Mouse (Mus musculus) liver, embryonic 11.5 days (tissue): ENCODE results near the gene Tead3. TPM values are rescaled to one million over a fixed set of nuclear protein-coding genes. Genes with fewer than 3 reads are reported as not detected.

Source experiments
- ATAC-seq: fragments of 200-750 bp; cut with Nextera tagmentation; replicated peaks from 2 replicates; pipeline ENCODE4 v1.8.0; 2017; ENCODE audit warnings: moderate number of reproducible peaks, mild to moderate bottlenecking, moderate TSS enrichment, moderate library complexity; ENCODE audit not compliant: low FRiP score
- DNase-seq: peaks from one replicate; pipeline ENCODE4 v3.0.0-alpha.2; 2017; ENCODE audit warnings: low spot score
- H3K27ac ChIP-seq: fragments of 300-500 bp; sonication (generic); 2 replicates; pipeline ENCODE4 v1.5.1; 2014; ENCODE audit warnings: mild to moderate bottlenecking, low read depth, low read length, control low read depth
- H3K27me3 ChIP-seq: fragments of 300-500 bp; sonication (generic); replicated peaks from 2 replicates; pipeline ENCODE4 v1.6.1; 2014; ENCODE audit warnings: low read length, mixed read lengths; ENCODE audit not compliant: control insufficient read depth, insufficient read depth
- H3K36me3 ChIP-seq: fragments of 300-500 bp; sonication (generic); 2 replicates; pipeline ENCODE4 v1.6.1; 2014; ENCODE audit warnings: mild to moderate bottlenecking, low read length, moderate library complexity, mixed read lengths; ENCODE audit not compliant: control insufficient read depth, insufficient read depth
- H3K4me1 ChIP-seq: fragments of 300-500 bp; sonication (generic); replicated peaks from 2 replicates; pipeline ENCODE4 v1.6.1; 2014; ENCODE audit warnings: low read length, mixed read lengths; ENCODE audit not compliant: control insufficient read depth, insufficient read depth
- H3K4me2 ChIP-seq: fragments of 300-500 bp; sonication (generic); 2 replicates; pipeline ENCODE4 v1.6.1; 2014; ENCODE audit warnings: mild to moderate bottlenecking, control low read depth, moderate library complexity
- H3K4me3 ChIP-seq: fragments of 300-500 bp; sonication (generic); 2 replicates; pipeline ENCODE4 v1.5.1; 2014; ENCODE audit warnings: low read depth, low read length, control low read depth
- H3K9ac ChIP-seq: fragments of 300-500 bp; sonication (generic); 2 replicates; pipeline ENCODE4 v1.6.1; 2014; ENCODE audit warnings: low read depth, low read length, control low read depth
- H3K9me3 ChIP-seq: fragments of 300-500 bp; sonication (generic); 2 replicates; pipeline ENCODE4 v1.6.1; 2016; ENCODE audit warnings: low read length, inconsistent platforms, mixed read lengths; ENCODE audit not compliant: control insufficient read depth
- WGBS: fragments of 180-500 bp; shearing (Covaris S2); extraction: QIAGEN DNeasy Blood & Tissue Kit; methylation state at CpG from one replicate; pipeline ENCODE4 v1.1.7; 2014; 5-methylcytosine and 5-hydroxymethylcytosine counted together
- polyA plus RNA-seq: library from polyadenylated mRNA; unstranded; fragments of >200 nt; fragmentation: Nextera tagmentation; extraction: Ambion mirVana; gene quantifications from 2 replicates; pipeline ENCODE4 v1.2.1, GENCODE M21; 2014

Gene Tead3
- polyA plus RNA-seq, 1 experiment from 2014 or later, result 4.6 TPM

GRCm38 (mm10) chr17:28299669-28300320 is 50.8 kb downstream of the Tead3 start:
- H3K27me3 ChIP-seq, result no peaks in the 10 kb centered on the region; the same call in 1 of the 2 replicates
- peaks cover 12% of the 10 kb centered on the region for H3K4me1 ChIP-seq
- 54% methylated on average over 10 of the region's 11 CpGs for whole genome bisulfite sequencing
- H3K4me2 ChIP-seq, result no peak overlapping the region
- no peak overlapping the region; the same call in 1 of the 2 replicates for H3K27ac ChIP-seq
- DNase-seq, result no peak
- no peaks in the 10 kb centered on the region; the same call in 1 of the 2 replicates for H3K36me3 ChIP-seq
- H3K4me3 ChIP-seq, result no peak overlapping the region
- ATAC-seq, result no peak
- no peak overlapping the region for H3K9ac ChIP-seq
- H3K9me3 ChIP-seq, result no peaks in the 10 kb centered on the region

DNA sequence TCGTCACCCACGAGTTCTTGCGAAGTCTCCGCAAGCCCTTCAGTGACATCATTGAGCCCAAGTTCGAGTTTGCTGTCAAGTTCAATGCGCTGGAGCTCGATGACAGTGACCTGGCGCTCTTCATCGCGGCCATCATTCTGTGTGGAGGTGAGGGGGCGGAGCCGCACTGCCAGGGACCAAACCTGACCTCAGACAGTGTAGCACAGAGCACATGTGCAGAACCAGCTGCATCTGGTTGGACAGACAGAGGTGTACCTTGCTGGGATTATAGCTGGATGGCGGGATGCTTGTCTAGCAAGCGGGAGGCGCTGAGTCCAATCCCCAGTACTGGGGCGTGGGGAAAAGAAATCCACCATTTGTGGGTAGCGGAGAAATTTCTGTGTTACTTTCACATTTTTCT is 51.7 kb downstream of the Tead3 start:
- H3K27ac ChIP-seq, result no peak overlapping the region
- no peak overlapping the region for H3K4me2 ChIP-seq
- ATAC-seq (no peak), DNase-seq (no peak)
- no peaks in the 10 kb centered on the region for H3K9me3 ChIP-seq
- H3K27me3 ChIP-seq, result no peaks in the 10 kb centered on the region; the same call in 1 of the 2 replicates
- H3K36me3 ChIP-seq, result no peaks in the 10 kb centered on the region; the same call in 1 of the 2 replicates
- no peak overlapping the region for H3K9ac ChIP-seq
- peaks cover 15% of the 10 kb centered on the region for H3K4me1 ChIP-seq
- H3K4me3 ChIP-seq, result no peak overlapping the region
- WGBS, result 94% methylated on average over 17 of the region's 17 CpGs

DNA sequence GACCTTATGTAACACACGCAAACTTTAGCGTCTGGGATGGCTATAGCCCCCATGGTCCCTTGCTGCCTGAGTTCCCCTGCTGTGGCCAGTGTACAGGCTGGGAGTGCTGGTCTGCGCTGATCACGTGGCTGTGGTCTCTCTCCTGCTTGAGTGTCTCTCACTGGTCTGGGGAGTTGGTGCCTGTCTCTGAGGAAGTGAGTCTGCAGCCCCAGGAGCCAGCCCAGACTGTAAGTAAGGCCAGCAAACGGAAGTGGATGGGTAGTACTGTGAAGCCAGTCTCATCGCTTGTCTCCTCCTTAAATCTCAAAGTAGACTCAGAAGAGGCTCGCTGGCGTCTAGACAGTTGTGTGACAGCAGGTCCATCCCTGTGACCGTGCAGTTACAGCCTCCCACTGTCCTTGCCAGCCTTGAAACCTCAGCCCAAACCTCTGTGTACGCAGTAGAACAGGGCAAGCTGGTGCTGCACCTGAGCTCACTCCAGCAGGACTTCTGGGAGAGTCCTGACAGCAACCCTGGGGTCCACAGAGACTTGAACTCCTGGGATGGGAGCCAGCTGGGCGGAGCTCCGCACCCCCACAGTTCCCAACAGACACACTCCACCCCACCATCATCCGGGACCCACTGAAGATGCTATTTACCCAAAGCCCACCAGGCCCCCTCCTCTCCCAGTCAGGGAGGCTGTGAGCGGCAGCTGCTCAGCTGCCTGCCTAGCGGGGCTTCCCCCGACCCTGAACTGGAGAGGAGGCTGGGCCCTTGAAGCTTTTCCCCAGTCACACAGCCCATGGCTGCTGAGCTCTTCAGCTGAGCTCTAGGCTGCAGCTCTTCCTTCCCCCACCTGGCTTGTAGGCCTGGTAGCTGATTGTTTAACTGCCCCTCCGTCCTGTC is 55.9 kb downstream of the Tead3 start:
- ATAC-seq, result no peak

GRCm38 (mm10) chr17:28293716-28294115 is 56.9 kb downstream of the Tead3 start:
- DNase-seq, result no peak
- no peak for ATAC-seq
- WGBS, result 61% methylated on average over 4 of the region's 4 CpGs
- Histone ChIP-seq H3K27ac (no peak overlapping the region), H3K4me2 (no peak overlapping the region), H3K4me3 (no peak overlapping the region), H3K27me3 (no peaks in the 10 kb centered on the region), H3K36me3 (peaks cover 3% of the 10 kb centered on the region; the same call in 1 of the 2 replicates), H3K4me1 (peaks cover 19% of the 10 kb centered on the region), H3K9me3 (no peaks in the 10 kb centered on the region), H3K9ac (no peak overlapping the region)

More for the DNA sequence above, 55.9 kb downstream of the Tead3 start:
- H3K9me3 ChIP-seq, result no peaks in the 10 kb centered on the region
- WGBS, result 66% methylated on average over 17 of the region's 17 CpGs
- H3K4me2 ChIP-seq, result no peak overlapping the region
- no peak overlapping the region for H3K9ac ChIP-seq
- no peak for DNase-seq
- no peaks in the 10 kb centered on the region for H3K27me3 ChIP-seq
- H3K27ac ChIP-seq, result no peak overlapping the region
- H3K4me1 ChIP-seq, result peaks cover 21% of the 10 kb centered on the region
- H3K36me3 ChIP-seq, result peaks cover 3% of the 10 kb centered on the region; the same call in 1 of the 2 replicates
- no peak overlapping the region for H3K4me3 ChIP-seq

DNA sequence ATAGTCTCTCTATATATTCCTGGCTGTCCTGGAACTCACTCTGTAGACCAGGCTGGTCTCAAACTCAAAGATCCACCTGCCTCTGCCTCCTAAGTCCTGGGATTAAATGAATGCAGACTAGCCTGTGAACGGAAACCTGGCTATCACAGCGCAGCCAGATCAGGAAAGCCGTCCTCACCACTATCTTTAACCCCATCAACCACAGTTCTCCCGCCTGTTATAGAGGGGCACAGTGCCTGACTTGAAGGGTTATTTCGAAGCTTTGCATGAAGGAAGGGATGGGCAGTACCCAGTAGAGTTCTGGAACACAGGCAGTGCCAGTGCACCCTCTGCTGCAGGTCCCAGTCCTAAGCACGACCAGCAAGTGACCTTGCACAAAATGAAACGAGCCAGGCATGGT is 59.3 kb downstream of the Tead3 start:
- ATAC-seq (no peak), DNase-seq (no peak)
- Histone ChIP-seq H3K27ac (no peak overlapping the region), H3K36me3 (peaks cover 3% of the 10 kb centered on the region; the same call in 1 of the 2 replicates), H3K9ac (no peak overlapping the region), H3K4me2 (no peak overlapping the region), H3K4me3 (no peak overlapping the region), H3K4me1 (peaks cover 28% of the 10 kb centered on the region), H3K27me3 (no peaks in the 10 kb centered on the region), H3K9me3 (no peaks in the 10 kb centered on the region)
- 43% methylated on average over 7 of the region's 7 CpGs for WGBS

DNA sequence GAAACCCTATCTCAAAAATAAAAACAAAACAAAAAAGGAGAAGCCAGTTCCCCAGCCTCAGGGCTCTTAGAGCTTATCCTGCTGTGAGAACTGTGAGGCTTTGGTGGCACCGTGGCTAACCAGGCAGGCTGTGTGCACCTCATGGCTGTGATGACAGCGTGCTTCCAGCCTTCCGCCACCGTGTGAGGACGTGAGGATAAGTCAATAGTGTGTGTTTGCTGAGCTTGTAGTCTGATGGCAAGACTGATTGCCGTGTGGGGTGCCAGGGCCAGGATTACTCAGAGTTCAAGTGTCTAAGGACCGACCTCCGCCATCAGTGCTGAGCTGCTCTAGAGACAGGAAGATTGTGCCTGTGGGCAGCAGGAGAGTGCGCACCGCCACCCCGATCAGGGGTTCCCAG is 59.9 kb downstream of the Tead3 start:
- Histone ChIP-seq H3K4me2 (no peak overlapping the region), H3K9me3 (no peaks in the 10 kb centered on the region), H3K4me3 (no peak overlapping the region), H3K4me1 (peaks cover 33% of the 10 kb centered on the region), H3K27me3 (no peaks in the 10 kb centered on the region), H3K27ac (no peak overlapping the region), H3K36me3 (peaks cover 3% of the 10 kb centered on the region; the same call in 1 of the 2 replicates), H3K9ac (no peak overlapping the region)
- WGBS, result 63% methylated on average over 11 of the region's 11 CpGs
- DNase-seq (no peak), ATAC-seq (no peak)

- H3K4me3 ChIP-seq, result no peak overlapping the region
- 76% methylated on average over 3 of the region's 3 CpGs for WGBS
- peaks cover 3% of the 10 kb centered on the region; the same call in 1 of the 2 replicates for H3K36me3 ChIP-seq
- no peaks in the 10 kb centered on the region for H3K27me3 ChIP-seq
- H3K4me1 ChIP-seq, result peaks cover 33% of the 10 kb centered on the region
- H3K4me2 ChIP-seq, result no peak overlapping the region
- H3K27ac ChIP-seq, result no peak overlapping the region
- H3K9me3 ChIP-seq, result no peaks in the 10 kb centered on the region
- H3K9ac ChIP-seq, result no peak overlapping the region
- ATAC-seq, result no peak
- no peak for DNase-seq
Observed at GRCm38 (mm10) chr17:28290262-28290661, 60.4 kb downstream of the Tead3 start.

- H3K4me1 ChIP-seq, result peaks cover 28% of the 10 kb centered on the region
Observed at GRCm38 (mm10) chr17:28287980-28288379, 62.6 kb downstream of the Tead3 start.

More at GRCm38 (mm10) chr17:28287980-28288379, 62.6 kb downstream of the Tead3 start:
- ATAC-seq (no peak; the same call in 1 of the 2 replicates), DNase-seq (no peak)
- Histone ChIP-seq H3K27me3 (no peaks in the 10 kb centered on the region), H3K9ac (no peak overlapping the region), H3K4me2 (no peak overlapping the region), H3K27ac (no peak overlapping the region), H3K4me3 (no peak overlapping the region), H3K9me3 (no peaks in the 10 kb centered on the region), H3K36me3 (peaks cover 3% of the 10 kb centered on the region; the same call in 1 of the 2 replicates)
- 78% methylated on average over 5 of the region's 5 CpGs for WGBS
